Mouse (Mus musculus): ENCODE data around the gene Bcas3.

Gene Bcas3

DNA sequence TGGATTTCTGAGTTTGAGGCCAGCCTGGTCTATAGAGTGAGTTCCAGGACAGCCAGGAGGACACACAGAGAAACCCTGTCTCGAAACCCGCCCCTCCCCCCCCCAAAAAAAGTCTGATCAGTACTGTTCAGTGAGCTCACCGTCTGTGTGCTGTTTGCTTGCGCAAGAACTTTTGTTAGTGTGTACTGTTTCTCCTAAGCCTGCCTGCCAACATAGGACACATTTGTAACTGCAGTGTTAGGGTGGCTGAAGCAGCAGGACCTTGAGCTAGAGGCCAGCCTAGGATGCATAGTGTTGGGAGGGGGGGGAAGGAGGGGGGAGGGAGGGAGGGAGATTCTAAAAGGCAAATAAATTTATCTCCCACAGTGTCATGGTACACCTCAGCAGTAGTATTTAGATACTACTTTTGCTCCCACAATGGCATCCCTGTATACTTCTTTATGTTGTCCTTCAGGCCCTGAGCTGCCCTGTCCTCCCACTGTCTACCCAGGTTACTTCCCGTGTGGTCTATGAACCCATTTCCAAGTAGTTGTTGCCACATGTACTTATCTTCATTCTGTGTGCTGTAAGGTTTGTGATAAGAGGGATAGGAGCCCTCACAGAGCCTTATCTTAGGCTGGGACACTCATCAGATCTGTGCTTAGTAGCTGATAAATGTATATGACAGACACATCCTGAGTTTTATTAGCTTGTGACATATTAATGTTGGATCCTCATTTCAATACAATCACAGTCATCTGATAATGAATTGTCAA, 176.7 kb downstream of the Bcas3 start:
- DNase-seq (ENCODE audit: low spot score in 2 of 2), result no peak

- DNase-seq (ENCODE audit: low spot score in 2 of 2), result no peak
Observed at GRCm38 (mm10) chr11:85540989-85541388, 188.0 kb downstream of the Bcas3 start.

- DNase-seq (ENCODE audit: low spot score in 2 of 2), result no peak
Observed at GRCm38 (mm10) chr11:85543311-85543710, 190.3 kb downstream of the Bcas3 start.

DNA sequence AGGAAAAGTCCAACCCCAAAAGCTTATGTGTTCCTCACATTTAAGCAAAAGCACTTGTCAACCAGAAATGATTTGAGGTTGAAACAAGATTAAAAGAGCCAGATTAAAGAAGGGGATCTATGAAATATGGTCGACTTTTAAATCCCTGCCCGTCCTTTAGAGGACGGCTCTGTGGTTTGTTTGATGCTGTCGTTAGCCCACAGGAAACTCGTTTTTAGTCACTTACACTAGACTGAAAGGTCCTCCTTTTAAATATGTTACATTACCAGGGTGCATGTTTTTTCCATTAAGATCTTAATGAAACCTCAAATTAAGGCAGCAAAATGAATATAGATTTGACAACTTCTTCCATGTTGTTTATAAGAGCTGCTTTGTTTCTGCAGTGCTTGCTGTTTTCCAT, 192.6 kb downstream of the Bcas3 start:
- no peak for DNase-seq (ENCODE audit: low spot score in 2 of 2)

DNA sequence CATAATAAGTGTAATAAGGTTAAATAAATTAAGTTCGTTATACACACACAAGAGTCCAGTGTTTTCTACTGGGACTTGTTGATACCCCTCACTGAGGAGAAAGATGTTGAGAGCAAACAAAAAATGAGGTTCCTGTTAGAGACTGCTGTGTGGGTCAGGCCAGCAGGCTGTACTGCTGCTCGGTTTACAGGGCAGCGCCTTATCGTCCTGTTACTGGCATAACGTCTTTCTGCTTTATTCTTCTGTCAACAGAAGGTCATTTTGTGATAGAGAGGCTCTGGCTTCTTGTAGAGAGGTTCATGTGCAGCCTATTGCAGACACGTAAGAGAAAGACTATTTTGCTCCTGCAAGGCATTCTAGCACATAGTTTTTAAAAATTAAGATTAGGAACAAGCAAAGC, 195.0 kb downstream of the Bcas3 start:
- no peak for DNase-seq (ENCODE audit: low spot score in 2 of 2)

- no peak for DNase-seq (ENCODE audit: low spot score in 2 of 2)
Observed at GRCm38 (mm10) chr11:85549651-85550050, 196.7 kb downstream of the Bcas3 start.

- no peak for DNase-seq (ENCODE audit: low spot score in 2 of 2)
Observed at GRCm38 (mm10) chr11:85555066-85555465, 202.1 kb downstream of the Bcas3 start.

DNA sequence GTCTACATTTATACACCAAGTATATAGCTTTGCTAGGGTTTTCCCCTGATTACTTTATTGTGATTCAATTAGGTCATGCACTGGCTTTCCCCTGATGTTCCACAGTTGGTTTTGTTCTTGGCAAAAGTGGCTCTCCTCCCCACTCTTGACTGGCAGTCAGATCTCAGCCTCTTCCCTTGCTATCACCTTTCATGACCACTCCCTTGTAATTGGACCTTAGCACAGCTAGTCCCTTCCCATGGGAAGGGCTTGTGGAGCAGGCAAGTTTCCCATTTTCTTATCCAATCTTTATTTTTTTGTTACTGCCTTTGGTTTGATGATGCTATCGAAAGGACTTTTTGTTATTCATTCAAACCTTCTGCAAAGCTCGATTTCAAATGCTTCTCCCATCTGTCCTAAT, 202.8 kb downstream of the Bcas3 start:
- DNase-seq (ENCODE audit: low spot score in 2 of 2), result no peak

- no peak for DNase-seq (ENCODE audit: low spot score in 2 of 2)
Observed at GRCm38 (mm10) chr11:85565068-85565467, 212.1 kb downstream of the Bcas3 start.

- DNase-seq (ENCODE audit: low spot score in 2 of 2), result no peak
Observed at GRCm38 (mm10) chr11:85571040-85571439, 218.1 kb downstream of the Bcas3 start.

DNA sequence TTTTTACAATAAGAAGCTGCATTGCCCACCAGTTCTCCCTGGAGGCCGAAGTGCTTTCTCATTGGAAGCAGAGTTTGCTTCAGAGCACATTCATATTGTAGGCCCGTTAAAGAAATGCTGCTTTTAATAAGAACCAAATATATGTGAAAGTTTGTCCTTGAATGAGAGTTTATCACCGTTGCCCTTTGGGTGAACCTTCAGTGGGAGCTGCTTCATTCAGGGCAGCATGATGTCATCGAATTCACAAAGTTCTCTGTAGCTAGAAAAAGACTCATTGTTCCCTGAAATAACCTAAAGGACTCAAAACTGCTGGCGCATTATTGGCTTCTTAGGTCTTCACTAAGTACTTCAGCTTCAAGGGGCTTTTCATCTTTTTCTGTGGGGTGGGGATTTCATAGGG, 219.0 kb downstream of the Bcas3 start:
- no peak for DNase-seq (ENCODE audit: low spot score in 2 of 2)

DNA sequence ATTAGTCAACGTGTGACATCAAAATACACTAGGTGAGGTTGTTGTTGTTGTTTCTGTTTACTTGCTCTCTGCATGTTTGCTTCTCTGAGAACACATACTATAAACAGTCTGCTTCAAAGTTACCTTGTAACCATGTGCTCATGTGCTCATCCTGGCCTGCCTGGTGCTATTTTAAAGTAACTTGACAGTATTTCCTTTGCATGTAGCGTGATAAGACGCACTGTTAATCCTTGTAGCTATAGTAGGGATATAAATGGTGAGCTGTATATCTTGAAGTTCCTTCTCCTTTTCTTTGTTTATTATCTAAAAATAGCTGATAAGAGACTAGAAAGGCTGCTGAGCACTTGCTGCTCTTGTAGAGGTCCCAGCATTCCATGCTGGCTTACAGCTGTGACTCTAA, 219.6 kb downstream of the Bcas3 start:
- no peak for DNase-seq (ENCODE audit: low spot score in 2 of 2)

- no peak for DNase-seq (ENCODE audit: low spot score in 2 of 2)
Observed at GRCm38 (mm10) chr11:85574496-85574895, 221.5 kb downstream of the Bcas3 start.

GRCm38 (mm10) chr11:85577816-85578645, 225.1 kb downstream of the Bcas3 start:
- DNase-seq (ENCODE audit: low spot score in 2 of 2), result no peak

DNA sequence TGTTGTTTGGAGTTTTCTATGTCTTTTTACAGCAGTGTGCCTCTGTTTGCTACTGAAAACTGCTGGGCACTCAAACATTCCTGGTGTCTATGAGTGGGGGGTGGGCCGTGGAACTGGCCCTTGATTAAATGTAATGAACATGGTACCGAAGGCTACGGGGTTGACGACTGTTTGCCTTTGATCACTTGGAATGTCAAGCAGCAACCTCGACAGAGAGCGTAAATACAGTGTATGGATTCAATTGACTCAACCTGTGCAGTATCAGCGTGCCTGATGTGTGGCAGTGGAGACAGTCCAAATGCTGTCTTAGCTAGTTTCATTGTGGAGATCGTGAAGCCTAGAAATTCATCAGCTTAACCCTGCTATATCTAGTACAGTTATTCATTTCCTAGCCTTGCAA, 231.1 kb downstream of the Bcas3 start:
- DNase-seq (ENCODE audit: low spot score in 2 of 2), result no peak

DNA sequence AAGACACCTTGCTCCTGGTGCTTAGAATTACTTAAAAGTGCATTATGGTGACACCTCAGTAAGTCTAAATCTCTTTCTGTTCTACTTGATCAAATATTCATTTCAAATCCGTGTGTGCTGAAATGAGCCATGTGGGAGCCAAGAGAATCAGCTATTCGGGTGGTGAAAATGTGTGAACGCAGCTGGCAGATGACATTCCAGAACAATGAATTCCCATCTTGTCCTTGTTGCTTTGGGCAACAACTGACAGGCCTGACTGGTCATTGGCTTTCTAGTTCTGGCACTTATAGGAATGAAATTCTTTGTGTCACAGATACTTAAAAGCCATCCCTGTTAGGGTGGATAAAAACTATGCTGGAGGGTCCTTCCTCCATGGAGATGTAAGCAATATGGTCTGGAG, 240.7 kb downstream of the Bcas3 start:
- no peak for DNase-seq (ENCODE audit: low spot score in 2 of 2)

- DNase-seq (ENCODE audit: low spot score in 2 of 2), result no peak
Observed at GRCm38 (mm10) chr11:85599251-85599650, 246.3 kb downstream of the Bcas3 start.

- DNase-seq (ENCODE audit: low spot score in 2 of 2), result no peak
Observed at GRCm38 (mm10) chr11:85603546-85604322, 250.8 kb downstream of the Bcas3 start.

GRCm38 (mm10) chr11:85609303-85609940, 256.5 kb downstream of the Bcas3 start:
- DNase-seq (ENCODE audit: low spot score in 2 of 2), result no peak

GRCm38 (mm10) chr11:85613035-85613434, 260.1 kb downstream of the Bcas3 start:
- no peak for DNase-seq (ENCODE audit: low spot score in 2 of 2)

- DNase-seq (ENCODE audit: low spot score in 2 of 2), result no peak
Observed at GRCm38 (mm10) chr11:85613586-85613985, 260.6 kb downstream of the Bcas3 start.

- DNase-seq (ENCODE audit: low spot score in 2 of 2), result no peak
Observed at GRCm38 (mm10) chr11:85614431-85614830, 261.5 kb downstream of the Bcas3 start.

Measured in spleen, postnatal 36 days (tissue).